Mouse (Mus musculus) left cerebral cortex, adult 9 months (tissue): ENCODE measurements around the gene Tm4sf19.
"Not testable (repeated sequence)": the region's sequence is repeated elsewhere in the genome, so short reads cannot be mapped to it uniquely, and the experiment has no call there.

Source experiments
- DNase-seq, 2 experiments: peaks; one replicate each; pipeline ENCODE4 v3.0.0; 2022; ENCODE audit warnings: low spot score in 2 of 2

Gene Tm4sf19

GRCm38 (mm10) chr16:32430474-32431046 lies 30.3 kb downstream of the Tm4sf19 start, which contains the start of gene Pcyt1a:
Pcyt1a (plus strand) TSS chr16:32430921.
- peak; percentile 73 to 88 for DNase-seq

DNA sequence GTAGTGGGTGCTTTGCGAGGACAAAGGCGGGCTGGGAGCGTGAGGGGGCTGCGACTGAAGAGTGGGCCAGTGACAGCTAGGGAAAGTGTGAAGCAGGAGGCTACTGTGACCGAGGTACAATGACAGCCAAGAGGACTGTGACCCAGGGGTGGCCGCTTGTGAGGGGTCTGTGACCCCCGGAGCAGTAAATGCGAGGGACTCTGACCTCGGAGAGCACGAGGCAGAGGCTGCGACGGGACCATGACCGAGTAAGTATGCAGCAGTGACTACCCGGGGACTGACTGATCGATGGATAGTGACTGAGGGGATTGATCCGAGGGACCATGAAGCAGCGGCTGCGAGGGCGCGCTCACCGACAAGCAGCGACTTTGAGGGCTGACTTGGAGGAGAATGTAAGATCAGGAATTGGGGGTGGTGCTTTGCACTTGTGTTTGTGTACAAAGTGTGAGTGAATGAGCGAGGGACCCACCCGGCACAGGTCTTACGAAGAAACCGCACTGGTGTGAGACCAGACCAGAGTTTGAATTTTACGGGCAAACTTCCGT lies 30.8 kb downstream of the Tm4sf19 start:
- no peak for DNase-seq

DNA sequence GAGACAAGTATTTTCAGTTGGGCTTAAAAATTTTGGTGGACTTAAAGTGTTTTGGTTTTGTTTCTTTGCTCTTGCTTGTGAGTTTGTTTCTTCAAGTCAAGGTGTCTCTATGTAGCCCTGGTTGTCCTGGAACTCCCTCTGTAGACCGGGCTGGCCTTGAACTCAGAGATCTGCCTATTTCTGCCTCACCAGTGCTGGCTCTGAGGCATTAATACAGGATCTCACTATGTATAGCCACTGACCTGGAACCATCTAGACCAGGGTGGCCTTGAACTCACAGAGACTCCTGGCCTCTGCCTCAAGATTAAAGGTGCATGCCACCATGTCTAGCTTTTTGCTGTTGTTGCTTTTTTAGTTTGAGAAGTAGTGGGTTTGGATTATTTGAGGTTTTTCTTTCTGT lies 31.6 kb downstream of the Tm4sf19 start:
- DNase-seq = no peak

GRCm38 (mm10) chr16:32433138-32433537 lies 32.8 kb downstream of the Tm4sf19 start:
- DNase-seq = no peak

- DNase-seq = no peak
These were observed 33.8 kb downstream of the Tm4sf19 start for GRCm38 (mm10) chr16:32434066-32434465.

GRCm38 (mm10) chr16:32434691-32435090 lies 34.4 kb downstream of the Tm4sf19 start:
- DNase-seq = no peak

DNA sequence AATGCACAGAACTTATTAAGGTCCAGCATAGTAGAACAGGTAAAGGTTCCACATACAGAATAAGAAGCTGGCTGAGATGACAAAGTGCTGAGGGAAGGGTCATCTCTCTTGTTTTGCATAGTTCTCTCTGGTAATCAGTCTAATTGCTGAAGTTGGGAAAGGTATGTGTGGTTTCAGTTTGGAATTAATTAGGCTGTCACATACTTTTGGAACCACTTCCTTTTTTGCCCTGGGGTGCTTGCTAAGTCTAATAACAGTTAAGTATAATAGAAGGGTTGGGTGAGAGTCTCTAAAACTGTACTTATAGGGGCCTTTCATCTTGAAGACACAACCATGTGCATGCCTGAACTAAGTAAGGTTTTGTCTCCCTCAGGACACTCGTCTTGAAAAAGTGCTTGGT lies 36.4 kb downstream of the Tm4sf19 start:
- no peak for DNase-seq

- no peak for DNase-seq
These were observed 37.0 kb downstream of the Tm4sf19 start for GRCm38 (mm10) chr16:32437266-32437665.

GRCm38 (mm10) chr16:32441432-32441831 lies 41.1 kb downstream of the Tm4sf19 start:
- DNase-seq = no peak

- not testable (repeated sequence) for DNase-seq
These were observed 44.3 kb downstream of the Tm4sf19 start for GRCm38 (mm10) chr16:32444615-32445014.

- no peak for DNase-seq
These were observed 45.3 kb downstream of the Tm4sf19 start for GRCm38 (mm10) chr16:32445558-32445957.

DNA sequence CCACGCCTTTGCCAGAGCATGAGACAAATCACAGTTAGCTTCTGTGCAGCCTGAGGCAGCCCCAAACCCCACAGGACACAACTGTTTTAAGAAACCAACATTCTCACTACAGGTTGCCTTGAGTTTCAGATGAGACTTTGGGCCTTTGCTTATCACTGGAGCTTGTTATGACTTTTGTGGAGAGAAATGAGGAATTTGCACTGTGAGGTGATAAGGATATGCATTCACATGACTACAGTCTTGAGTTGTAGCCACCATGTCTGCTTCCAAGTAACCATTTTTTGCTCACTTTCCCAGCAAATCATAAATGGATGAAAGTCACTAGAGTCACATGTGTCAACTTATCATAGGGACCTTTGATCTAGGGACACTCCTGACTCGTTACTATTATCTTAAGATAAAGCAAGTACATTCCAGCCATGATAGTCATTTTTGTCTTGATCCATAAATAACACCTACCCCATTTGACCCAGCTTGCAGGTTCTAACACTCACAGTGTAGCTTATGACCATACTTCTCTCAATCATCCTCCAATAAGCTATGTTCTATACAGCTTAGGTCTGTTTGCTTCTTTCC lies 46.3 kb downstream of the Tm4sf19 start:
- DNase-seq = no peak

GRCm38 (mm10) chr16:32449665-32450064 lies 49.4 kb downstream of the Tm4sf19 start:
- no peak for DNase-seq

DNA sequence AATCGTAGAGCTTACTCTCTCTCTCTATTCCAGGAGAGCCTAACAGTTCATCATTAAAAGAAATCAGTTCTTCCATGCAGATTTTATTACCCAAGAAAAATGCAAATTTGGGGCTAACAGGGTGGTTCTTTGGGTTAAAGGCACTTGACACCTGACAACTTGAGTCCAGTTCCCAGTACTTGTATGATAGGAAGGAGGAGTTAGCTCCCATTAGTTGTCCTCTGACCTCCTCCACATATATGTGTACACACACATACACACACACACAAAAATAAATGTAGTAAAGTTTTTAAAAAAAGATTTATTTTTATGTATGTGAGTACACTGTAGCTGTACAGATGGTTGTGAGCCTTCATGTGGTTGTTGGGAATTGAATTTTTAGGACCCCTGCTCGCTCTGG lies 49.8 kb downstream of the Tm4sf19 start:
- no peak for DNase-seq

GRCm38 (mm10) chr16:32453102-32453501 lies 52.8 kb downstream of the Tm4sf19 start:
- no peak for DNase-seq

DNA sequence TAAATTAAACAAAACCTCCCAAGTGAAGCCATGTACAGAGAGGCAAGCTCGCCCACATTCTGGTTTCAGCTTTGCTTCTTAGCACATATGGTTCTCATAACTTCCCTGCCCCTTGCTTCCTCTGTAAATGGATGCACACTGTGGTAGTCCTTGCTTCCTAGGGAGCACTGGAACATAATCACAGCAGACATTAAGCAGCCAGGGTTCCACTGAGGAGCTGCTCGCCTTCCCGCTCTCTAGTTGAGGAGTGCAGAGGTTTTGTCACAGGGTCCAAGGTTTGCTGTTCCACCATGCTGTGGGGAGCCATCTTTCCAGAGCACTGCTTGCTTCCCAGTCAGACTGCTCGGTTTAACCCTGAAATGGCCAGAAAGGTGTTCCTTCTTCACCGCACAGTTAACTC lies 54.3 kb downstream of the Tm4sf19 start:
- DNase-seq = no peak

DNA sequence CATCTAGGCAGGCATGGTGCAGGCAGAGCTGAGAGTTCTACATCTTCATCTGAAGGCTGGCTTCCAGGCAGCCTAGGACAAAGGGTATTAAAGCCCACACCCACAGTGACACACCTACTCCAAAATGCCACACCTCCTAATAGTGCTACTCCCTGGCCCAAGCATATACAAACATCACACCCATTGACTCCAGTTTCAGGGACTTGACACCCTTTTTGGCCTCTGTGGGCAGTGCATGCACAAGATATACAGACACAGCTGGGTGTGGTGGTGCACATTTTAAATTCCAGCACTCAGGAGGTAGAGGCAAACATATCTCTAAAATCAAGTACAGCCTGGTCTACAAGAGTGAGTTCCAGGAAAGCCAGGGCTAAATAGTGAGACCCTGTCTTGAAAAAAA lies 55.8 kb downstream of the Tm4sf19 start:
- no peak for DNase-seq

DNA sequence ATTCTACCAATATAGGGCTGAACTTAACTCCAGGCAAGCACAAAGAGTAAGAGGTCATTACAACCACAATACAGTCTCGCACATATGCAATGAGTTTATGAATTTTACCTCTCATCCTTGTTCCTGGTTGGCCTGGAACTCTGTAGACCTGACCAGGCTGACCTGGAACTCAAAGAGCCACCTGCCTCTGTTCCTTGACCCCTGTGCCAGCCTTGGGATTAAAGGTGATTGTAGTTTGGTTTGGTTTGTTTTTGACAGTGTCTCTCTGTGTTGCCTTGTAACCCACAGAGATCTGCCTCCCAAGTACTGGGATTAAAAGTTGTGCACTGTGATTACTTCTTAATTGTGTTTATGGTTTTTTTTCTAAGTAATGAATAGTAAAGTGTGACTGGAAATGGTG lies 56.5 kb downstream of the Tm4sf19 start:
- DNase-seq = no peak
